Comparison of ENCODE assay signal across 25 mouse cellular contexts in the genomic region with DNA sequence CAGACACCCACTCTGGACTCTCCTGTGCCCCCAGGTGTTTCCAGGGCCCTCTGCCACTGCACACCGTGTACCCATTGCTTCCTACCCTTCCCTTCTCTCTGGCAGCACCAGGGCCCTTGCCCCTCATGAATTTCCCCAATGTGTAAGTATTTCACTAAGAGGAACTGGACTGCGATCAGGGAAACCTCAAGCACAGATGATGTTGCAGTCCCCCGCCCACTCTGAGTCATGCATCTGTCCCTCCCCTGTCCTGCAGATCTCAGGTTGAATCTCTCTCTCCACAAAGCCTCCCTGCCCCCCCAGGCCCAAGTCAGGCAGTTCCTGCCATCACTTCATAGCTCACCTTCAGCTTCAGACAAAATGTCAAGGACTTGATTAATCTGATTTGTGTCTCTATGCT. TPM values are rescaled to one million over a fixed set of nuclear protein-coding genes. Genes with fewer than 3 reads are reported as not detected.
DNase-seq lines count a peak whose midpoint lies in the region; ATAC-seq lines count a peak whose summit lies in the region.
"Had no signal": no experiment of that assay in that cellular context is flagged by ENCODE, and none has a peak within 500 bp of the region (broad histone marks: within the 10 kb centered on the region; RNA-seq: fewer than 3 reads in every experiment).

No protein-coding gene starts in this region.

- H3K4me2 ChIP-seq in forebrain, embryonic 16.5 days (ENCODE audit: low read length): no peak overlapping the region
- H3K4me2 ChIP-seq: embryonic facial prominence, embryonic 13.5 days; hindbrain, embryonic 13.5 days; intestine, embryonic 15.5 days; kidney, embryonic 15.5 days; neural tube, embryonic 12.5 days had no signal

- H3K27ac ChIP-seq in forebrain, embryonic 16.5 days (ENCODE audit: low read length): no peak overlapping the region
- H3K27ac ChIP-seq: embryonic facial prominence, embryonic 13.5 days; heart, adult 2 months; hindbrain, embryonic 13.5 days; intestine, embryonic 15.5 days; kidney, embryonic 15.5 days; neural tube, embryonic 12.5 days had no signal

- H3K9me3 ChIP-seq in forebrain, embryonic 16.5 days (ENCODE audit: control insufficient read depth, low read length): no peaks in the 10 kb centered on the region
- H3K9me3 ChIP-seq: embryonic facial prominence, embryonic 13.5 days; hindbrain, embryonic 13.5 days; intestine, embryonic 15.5 days; kidney, embryonic 15.5 days; neural tube, embryonic 12.5 days had no signal

- H3K27me3 ChIP-seq in forebrain, embryonic 16.5 days (replicated peaks; ENCODE audit: control insufficient read depth, insufficient read depth, low read length): no peaks in the 10 kb centered on the region
- H3K27me3 ChIP-seq: embryonic facial prominence, embryonic 13.5 days; hindbrain, embryonic 13.5 days; intestine, embryonic 15.5 days; kidney, embryonic 15.5 days; neural tube, embryonic 12.5 days had no signal

- DNase-seq in lung, postnatal 36 days: peak; percentile 54
- DNase-seq in lung, postnatal 10 days: no peak
- DNase-seq in c-Kit-positive CD71-negative TER-119-negative erythroid progenitor cells, embryonic 14.5 days (ENCODE audit: low read depth): peak; percentile 51
- no peak for DNase-seq in thymus, postnatal 0 days (ENCODE audit: low spot score)
- DNase-seq in left cerebral cortex, postnatal 14 days (ENCODE audit: low spot score in 2 of 2): no peak
- DNase-seq: cerebellum, adult 2 months; heart, adult 2 months; layer of hippocampus, postnatal 36 days; left cerebral cortex, postnatal 4 days; lung, adult 2 months had no signal

- 80% methylated on average over 3 of the region's 3 CpGs for WGBS in forebrain, embryonic 16.5 days

- no peak overlapping the region for H3K4me3 ChIP-seq in forebrain, embryonic 16.5 days (replicated peaks; ENCODE audit: low read length)
- H3K4me3 ChIP-seq: embryonic facial prominence, embryonic 13.5 days; heart, adult 2 months; hindbrain, embryonic 13.5 days; intestine, embryonic 15.5 days; kidney, embryonic 15.5 days; neural tube, embryonic 12.5 days had no signal

- peak; percentile 32 for ATAC-seq in CD4-positive, CD25-positive, alpha-beta regulatory T cell, adult 4 months
- peak; percentile 62 for ATAC-seq in monocyte, adult 5-6 weeks (replicated peaks; ENCODE audit: insufficient number of reproducible peaks, low FRiP score, low TSS enrichment, poor library complexity, severe bottlenecking)
- ATAC-seq in forebrain, embryonic 16.5 days: no peak
- ATAC-seq: intestine, embryonic 15.5 days; midbrain, embryonic 16.5 days had no signal

- H3K4me1 ChIP-seq in forebrain, embryonic 16.5 days (replicated peaks; ENCODE audit: control insufficient read depth, insufficient read depth, low read length): 0 out of 2 replicates have a peak, but pooled peaks cover 2% of the 10 kb centered on the region
- H3K4me1 ChIP-seq: embryonic facial prominence, embryonic 13.5 days; kidney, embryonic 15.5 days; neural tube, embryonic 12.5 days had no signal

- intact Hi-C loops in left cerebral cortex, postnatal 14 days (cut with DNase I): no loop called here

- no peaks in the 10 kb centered on the region for H3K36me3 ChIP-seq in forebrain, embryonic 16.5 days (ENCODE audit: control insufficient read depth, insufficient read depth)
- H3K36me3 ChIP-seq: embryonic facial prominence, embryonic 13.5 days; hindbrain, embryonic 13.5 days; intestine, embryonic 15.5 days; kidney, embryonic 15.5 days; neural tube, embryonic 12.5 days had no signal

- H3K9ac ChIP-seq in forebrain, embryonic 16.5 days (replicated peaks; ENCODE audit: low read depth, low read length): no peak overlapping the region
- H3K9ac ChIP-seq: embryonic facial prominence, embryonic 13.5 days; hindbrain, embryonic 13.5 days; intestine, embryonic 15.5 days; kidney, embryonic 15.5 days; neural tube, embryonic 12.5 days had no signal

RNA-seq across cellular contexts. Expression of gene Gpr55, which starts 16.9 kb away (rescaled TPM):
- polyA plus RNA-seq in CD4-positive, CD25-positive, alpha-beta regulatory T cell, adult 4 months (2017; shearing (Covaris generic)): 10 to 100 TPM in 1 of 2 experiments, 1 to 10 TPM in 1; 2.7 to 10.2 TPM
- 2.2 to 4.9 TPM (median 4.7 TPM) in 3 replicates for total RNA-seq in monocyte, adult 5-6 weeks (2017)
- polyA plus RNA-seq in thymus, postnatal 0 days (2015; fragmentation: Nextera tagmentation; extraction: Ambion mirVana): 0.39 and 0.58 TPM in 2 replicates
- polyA plus RNA-seq in forebrain, embryonic 16.5 days (2015; fragmentation: Nextera tagmentation; extraction: Ambion mirVana): 0.16 TPM in 1 of 2 replicates, not detected in the other
- total RNA-seq in left cerebral cortex, postnatal 14 days (2021): under 1 TPM; 0.11 TPM
- total RNA-seq: gastrocnemius, adult 8-10 months; heart, adult 2 months; layer of hippocampus, postnatal 36 days; megakaryocyte-erythroid progenitor cell, adult 5-6 weeks had no signal
- polyA plus RNA-seq: heart, adult 2 months; stomach, embryonic 14.5 days had no signal

RNA-seq across cellular contexts. Expression of gene Spata3, which starts 38.9 kb away (rescaled TPM):
- polyA plus RNA-seq in CD4-positive, CD25-positive, alpha-beta regulatory T cell, adult 4 months (2017; shearing (Covaris generic)): not detected
- not detected in 3 replicates for total RNA-seq in monocyte, adult 5-6 weeks (2017)
- not detected in 2 replicates for polyA plus RNA-seq in thymus, postnatal 0 days (2015; fragmentation: Nextera tagmentation; extraction: Ambion mirVana)
- 0.43 and 1.0 TPM in 2 replicates for polyA plus RNA-seq in forebrain, embryonic 16.5 days (2015; fragmentation: Nextera tagmentation; extraction: Ambion mirVana)
- total RNA-seq in left cerebral cortex, postnatal 14 days (2021): under 1 TPM; 0.46 to 0.47 TPM
- total RNA-seq: gastrocnemius, adult 8-10 months; heart, adult 2 months; liver, adult 2 months; megakaryocyte-erythroid progenitor cell, adult 5-6 weeks had no signal
- polyA plus RNA-seq: embryonic facial prominence, embryonic 13.5 days; heart, embryonic 16.5 days; intestine, embryonic 15.5 days; kidney, embryonic 15.5 days; large intestine, adult 2 months; liver, adult 2 months; neural tube, embryonic 12.5 days; stomach, embryonic 14.5 days had no signal

RNA-seq across cellular contexts. Expression of gene 4933407L21Rik, which starts 49.4 kb away (rescaled TPM):
- 1 to 10 TPM in 1 of 2 experiments, under 1 TPM in 1; 0.47 to 1.0 TPM for polyA plus RNA-seq in CD4-positive, CD25-positive, alpha-beta regulatory T cell, adult 4 months (2017; shearing (Covaris generic))
- not detected in 3 replicates for total RNA-seq in monocyte, adult 5-6 weeks (2017)
- polyA plus RNA-seq in thymus, postnatal 0 days (2015; fragmentation: Nextera tagmentation; extraction: Ambion mirVana): 2.6 and 3.1 TPM in 2 replicates
- 3.6 and 5.6 TPM in 2 replicates for polyA plus RNA-seq in forebrain, embryonic 16.5 days (2015; fragmentation: Nextera tagmentation; extraction: Ambion mirVana)
- 1 to 10 TPM; 7.8 to 9.6 TPM for total RNA-seq in left cerebral cortex, postnatal 14 days (2021)
- total RNA-seq: heart, adult 2 months; liver, adult 2 months; megakaryocyte-erythroid progenitor cell, adult 5-6 weeks had no signal
- polyA plus RNA-seq: heart, adult 2 months; liver, adult 2 months; lung, adult 2 months had no signal

Comparison
In these comparisons a context has a peak if more than half of its experiments do, and no peak if none do; other contexts are left out.
1. DNase-seq: peak in lung, postnatal 36 days (single experiment) and c-Kit-positive CD71-negative TER-119-negative erythroid progenitor cells, embryonic 14.5 days (single experiment); none in lung, postnatal 10 days (single experiment), thymus, postnatal 0 days (single experiment) and left cerebral cortex, postnatal 14 days (0 of 2).